Mouse (Mus musculus) midbrain, embryonic 10.5 days (tissue): ENCODE results near the gene Olfr643. TPM values are rescaled to one million over a fixed set of nuclear protein-coding genes. Genes with fewer than 3 reads are reported as not detected.

Experiments used
- DNase-seq: peaks from one replicate; pipeline ENCODE4 v3.0.0-alpha.2; 2017; ENCODE audit warnings: low spot score
- H3K27ac ChIP-seq: fragments of 300-500 bp; sonication (generic); replicated peaks from 2 replicates; pipeline ENCODE4 v1.5.1; 2016; ENCODE audit warnings: mild to moderate bottlenecking
- H3K27me3 ChIP-seq: fragments of 300-500 bp; sonication (generic); 2 replicates; pipeline ENCODE4 v1.6.1; 2016; ENCODE audit warnings: low read depth, mild to moderate bottlenecking; ENCODE audit not compliant: poor library complexity, severe bottlenecking
- H3K36me3 ChIP-seq: fragments of 300-500 bp; sonication (generic); 2 replicates; pipeline ENCODE4 v1.6.1; 2016; ENCODE audit warnings: mild to moderate bottlenecking, moderate library complexity
- H3K4me1 ChIP-seq: fragments of 300-500 bp; sonication (generic); 2 replicates; pipeline ENCODE4 v1.6.1; 2016
- H3K4me3 ChIP-seq: fragments of 300-500 bp; sonication (generic); 2 replicates; pipeline ENCODE4 v1.5.1; 2016; ENCODE audit warnings: mild to moderate bottlenecking, moderate library complexity
- H3K9me3 ChIP-seq: fragments of 300-500 bp; sonication (generic); replicated peaks from 2 replicates; pipeline ENCODE4 v1.6.1; 2016; ENCODE audit warnings: mild to moderate bottlenecking
- WGBS: fragments of 180-500 bp; shearing (Covaris S2); methylation state at CpG from one replicate; pipeline ENCODE4 v1.1.7; 2016; 5-methylcytosine and 5-hydroxymethylcytosine counted together
- polyA plus RNA-seq: library from polyadenylated mRNA; unstranded; fragments of >200 nt; fragmentation: Nextera tagmentation; extraction: Ambion mirVana; gene quantifications from 2 replicates; pipeline ENCODE4 v1.2.1, GENCODE M21; 2016

Olfr643 gene
- polyA plus RNA-seq, 1 experiment from 2014 or later, result not detected

DNA sequence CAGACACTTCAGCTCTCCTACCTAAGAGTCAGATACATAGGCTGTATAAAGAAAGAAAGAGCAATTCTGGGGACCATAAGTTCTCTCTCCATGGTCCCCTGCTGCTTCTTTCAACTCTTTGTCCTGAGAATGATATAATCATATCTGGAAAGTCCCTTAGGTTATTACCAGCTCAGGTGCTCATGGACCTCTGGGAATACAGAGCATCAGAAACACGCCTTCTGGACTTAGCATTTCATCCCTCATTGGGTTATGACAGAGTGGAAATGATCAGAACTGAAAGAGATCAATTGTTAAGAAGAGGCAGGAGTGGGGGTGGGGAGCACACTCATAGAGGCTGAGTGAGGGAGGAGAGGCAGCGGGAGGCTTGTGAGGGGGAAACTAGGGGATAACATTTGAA lies 65.4 kb downstream of the Olfr643 start, which contains the start of gene Olfr644:
Gene Olfr644 (minus strand): TSS at position 101 of the 400 bp plus-strand sequence.
- H3K36me3 ChIP-seq, result no peaks in the 10 kb centered on the region

DNA sequence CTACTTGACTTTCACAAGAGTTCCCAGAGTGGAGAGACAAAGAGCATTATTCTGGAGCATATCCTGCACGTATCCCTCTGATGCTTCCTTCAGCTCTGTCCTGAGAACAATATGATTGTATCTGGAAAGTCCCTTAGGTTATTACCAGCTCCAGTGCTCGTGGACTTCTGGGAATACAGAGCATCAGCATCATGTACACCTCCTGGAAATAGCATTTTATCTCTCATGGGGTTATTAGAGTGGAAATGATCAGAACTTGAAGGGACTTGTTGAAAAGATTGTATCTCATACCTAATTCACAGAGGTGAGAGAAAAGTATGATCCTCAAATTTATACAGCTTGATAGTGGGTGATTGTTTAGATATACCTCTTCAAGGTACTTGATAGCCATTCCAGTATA lies 75.9 kb downstream of the Olfr643 start, which contains the start of gene 4930516K23Rik:
Gene 4930516K23Rik (minus strand): TSS at position 101 of the 400 bp plus-strand sequence.
- Histone ChIP-seq H3K27me3 (no peaks in the 10 kb centered on the region), H3K4me1 (no peaks in the 10 kb centered on the region), H3K27ac (no peak within 1 kb of the TSS), H3K36me3 (no peaks in the 10 kb centered on the region), H3K9me3 (no peaks in the 10 kb centered on the region), H3K4me3 (no peak within 1 kb of the TSS)
- 58% methylated on average over 2 of the region's 2 CpGs for WGBS
- no peak for DNase-seq

More for the DNA sequence above, 65.4 kb downstream of the Olfr643 start, which contains the start of gene Olfr644:
- Histone ChIP-seq H3K4me1 (no peaks in the 10 kb centered on the region), H3K4me3 (no peak within 1 kb of the TSS), H3K27me3 (no peaks in the 10 kb centered on the region), H3K27ac (no peak within 1 kb of the TSS), H3K9me3 (no peaks in the 10 kb centered on the region; the same call in 1 of the 2 replicates)
- no peak for DNase-seq
- WGBS, result 77% methylated on average over 2 of the region's 2 CpGs

DNA sequence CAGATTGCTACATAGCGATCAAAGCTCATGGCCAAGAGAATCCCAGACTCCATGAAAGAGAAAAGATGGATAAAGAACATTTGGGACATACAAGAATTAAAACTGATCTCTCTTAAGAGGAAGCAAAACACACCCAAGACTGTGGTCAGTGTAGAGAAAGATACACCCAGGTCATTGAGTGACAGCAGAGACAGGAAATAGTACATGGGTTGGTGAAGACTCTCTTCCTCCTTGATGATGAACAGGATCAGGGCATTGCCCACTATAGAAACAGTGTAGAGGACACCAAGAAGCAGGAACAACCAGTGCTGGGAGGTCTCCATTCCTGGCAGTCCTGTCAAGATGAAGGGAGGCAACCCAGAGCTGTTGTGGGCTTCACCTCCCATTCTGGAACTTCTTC lies 78.0 kb downstream of the Olfr643 start:
- no peaks in the 10 kb centered on the region for H3K4me1 ChIP-seq
- WGBS, result 97% methylated on average over 1 of the region's 1 CpGs
- H3K4me3 ChIP-seq, result no peak overlapping the region
- no peaks in the 10 kb centered on the region; the same call in 1 of the 2 replicates for H3K9me3 ChIP-seq
- H3K36me3 ChIP-seq, result no peaks in the 10 kb centered on the region
- H3K27me3 ChIP-seq, result no peaks in the 10 kb centered on the region
- H3K27ac ChIP-seq, result no peak overlapping the region
- DNase-seq, result no peak

DNA sequence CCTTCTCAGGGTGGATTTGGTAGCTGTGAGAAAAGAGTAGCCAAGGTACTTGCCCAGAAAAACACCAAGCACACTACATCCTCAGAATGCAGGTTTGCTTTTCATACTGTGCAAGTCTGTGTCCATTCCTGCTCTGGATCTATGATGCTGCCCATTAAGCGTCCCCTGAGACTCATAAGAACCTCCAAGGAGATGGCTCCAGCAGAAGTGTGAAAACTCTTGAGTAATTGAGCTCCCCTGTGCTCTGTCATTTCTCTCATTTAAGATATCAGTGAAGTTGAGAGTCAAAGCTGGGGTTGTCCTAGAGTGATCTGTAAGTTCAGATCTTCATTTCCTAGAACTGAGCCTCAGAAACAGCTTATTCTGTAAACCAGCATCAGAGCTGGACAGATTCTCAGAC lies 84.6 kb downstream of the Olfr643 start, which contains the start of gene Olfr642:
Gene Olfr642 (minus strand): TSS at position 101 of the 400 bp plus-strand sequence.
- DNase-seq, result no peak
- H3K27ac ChIP-seq, result no peak within 1 kb of the TSS
- WGBS, result 83% methylated on average over 1 of the region's 1 CpGs
- H3K4me1 ChIP-seq, result no peaks in the 10 kb centered on the region
- no peak within 1 kb of the TSS for H3K4me3 ChIP-seq
- no peaks in the 10 kb centered on the region for H3K27me3 ChIP-seq
- H3K9me3 ChIP-seq, result no peaks in the 10 kb centered on the region; the same call in 1 of the 2 replicates
- H3K36me3 ChIP-seq, result no peaks in the 10 kb centered on the region

DNA sequence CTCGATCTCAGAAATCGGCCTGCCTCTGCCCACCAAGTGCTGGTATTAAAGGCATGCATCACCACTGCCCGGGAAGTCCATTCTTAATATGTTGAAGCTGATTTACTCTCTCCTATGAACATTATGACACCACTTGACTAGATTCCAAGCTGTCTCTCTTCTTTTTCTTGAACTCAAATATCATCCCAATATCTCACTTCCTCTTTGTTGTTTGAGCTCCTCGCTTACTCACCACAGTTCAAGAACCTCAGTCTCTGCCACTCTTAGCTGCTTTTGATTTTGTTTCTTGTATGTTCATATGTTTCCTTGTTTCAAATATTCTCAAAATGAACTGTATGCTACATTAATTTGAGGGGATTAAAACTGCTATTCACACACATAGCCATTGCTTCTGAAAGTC lies 86.5 kb downstream of the Olfr643 start:
- 94% methylated on average over 4 of the region's 4 CpGs for WGBS
- H3K4me3 ChIP-seq, result no peak overlapping the region
- no peaks in the 10 kb centered on the region for H3K36me3 ChIP-seq
- no peak overlapping the region for H3K27ac ChIP-seq
- H3K9me3 ChIP-seq, result no peaks in the 10 kb centered on the region; the same call in 1 of the 2 replicates
- DNase-seq, result no peak
- H3K27me3 ChIP-seq, result no peaks in the 10 kb centered on the region
- H3K4me1 ChIP-seq, result no peaks in the 10 kb centered on the region

DNA sequence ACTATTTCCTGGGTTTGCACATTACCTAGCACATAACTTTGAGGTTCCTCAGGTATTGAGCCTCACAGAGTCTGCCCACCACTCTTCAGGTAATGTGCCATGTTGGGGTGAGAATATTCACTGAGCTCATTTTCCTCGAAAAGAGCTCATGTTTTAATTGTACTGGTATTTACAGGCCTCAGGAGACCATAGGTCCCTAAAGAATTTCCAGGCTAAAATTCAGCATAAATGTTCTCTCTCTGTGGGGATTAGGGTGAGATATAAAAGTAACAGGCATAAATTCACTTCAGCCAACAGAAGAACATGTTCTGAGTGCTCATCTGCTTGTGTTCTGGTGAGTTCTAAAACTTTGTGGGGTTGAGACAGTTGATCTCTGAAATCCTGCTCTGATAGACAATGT lies 102.1 kb downstream of the Olfr643 start, which contains the start of gene Olfr641:
Gene Olfr641 (plus strand): TSS at position 301 of the 400 bp plus-strand sequence.
- DNase-seq, result no peak
- no peak within 1 kb of the TSS for H3K27ac ChIP-seq
- WGBS, result 74% methylated on average over 1 of the region's 1 CpGs
- no peaks in the 10 kb centered on the region for H3K36me3 ChIP-seq
- H3K4me1 ChIP-seq, result no peaks in the 10 kb centered on the region
- no peak within 1 kb of the TSS for H3K4me3 ChIP-seq
- H3K27me3 ChIP-seq, result no peaks in the 10 kb centered on the region
- H3K9me3 ChIP-seq, result no peaks in the 10 kb centered on the region

DNA sequence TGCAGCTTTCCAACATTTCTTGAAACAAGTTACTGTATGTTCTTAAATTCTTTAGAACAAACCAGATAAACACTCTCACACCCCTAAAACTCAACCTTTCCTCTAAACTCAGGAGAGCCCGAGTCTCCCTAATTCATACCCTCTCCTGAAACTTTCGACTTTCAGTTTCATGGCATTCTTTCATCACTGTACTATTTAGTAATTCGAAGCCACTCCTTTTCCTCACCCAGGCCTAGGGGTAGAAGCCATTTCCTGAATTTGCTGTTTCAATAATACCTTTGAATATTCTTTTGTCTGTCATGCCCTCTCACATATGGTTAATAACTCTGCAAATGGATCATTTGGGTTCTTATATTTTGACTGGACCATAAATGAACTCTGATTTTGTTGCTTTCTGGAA lies 110.2 kb downstream of the Olfr643 start:
- H3K9me3 ChIP-seq, result no peaks in the 10 kb centered on the region
- DNase-seq, result no peak
- no peaks in the 10 kb centered on the region for H3K36me3 ChIP-seq
- H3K4me3 ChIP-seq, result no peak overlapping the region
- no peak overlapping the region for H3K27ac ChIP-seq
- 85% methylated on average over 3 of the region's 3 CpGs for WGBS
- H3K27me3 ChIP-seq, result no peaks in the 10 kb centered on the region
- no peaks in the 10 kb centered on the region for H3K4me1 ChIP-seq

DNA sequence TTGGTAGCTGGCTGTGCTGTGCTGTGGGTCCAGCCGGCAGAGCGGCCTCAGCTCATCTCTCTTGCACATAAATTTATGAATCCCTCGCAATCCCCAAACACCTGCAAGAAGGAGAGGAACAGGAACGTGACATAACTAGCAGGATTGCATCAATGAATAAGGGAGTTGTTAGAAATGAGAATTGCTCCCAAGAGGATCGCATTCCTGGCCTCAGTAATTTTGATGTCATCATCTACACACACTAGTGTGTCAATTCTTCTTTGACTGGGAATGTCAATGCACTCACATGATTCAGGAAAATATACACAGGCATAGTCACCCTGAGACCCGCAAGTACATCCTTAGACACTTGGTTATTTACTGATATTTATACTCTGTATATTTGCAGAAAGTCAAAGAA lies 111.7 kb downstream of the Olfr643 start, which contains the start of gene Olfr640:
Gene Olfr640 (minus strand): TSS at position 101 of the 400 bp plus-strand sequence.
- no peak for DNase-seq
- no peaks in the 10 kb centered on the region for H3K9me3 ChIP-seq
- no peak within 1 kb of the TSS for H3K27ac ChIP-seq
- no peak within 1 kb of the TSS for H3K4me3 ChIP-seq
- H3K4me1 ChIP-seq, result no peaks in the 10 kb centered on the region
- no peaks in the 10 kb centered on the region for H3K36me3 ChIP-seq
- H3K27me3 ChIP-seq, result no peaks in the 10 kb centered on the region
- WGBS, result 83% methylated on average over 6 of the region's 6 CpGs

DNA sequence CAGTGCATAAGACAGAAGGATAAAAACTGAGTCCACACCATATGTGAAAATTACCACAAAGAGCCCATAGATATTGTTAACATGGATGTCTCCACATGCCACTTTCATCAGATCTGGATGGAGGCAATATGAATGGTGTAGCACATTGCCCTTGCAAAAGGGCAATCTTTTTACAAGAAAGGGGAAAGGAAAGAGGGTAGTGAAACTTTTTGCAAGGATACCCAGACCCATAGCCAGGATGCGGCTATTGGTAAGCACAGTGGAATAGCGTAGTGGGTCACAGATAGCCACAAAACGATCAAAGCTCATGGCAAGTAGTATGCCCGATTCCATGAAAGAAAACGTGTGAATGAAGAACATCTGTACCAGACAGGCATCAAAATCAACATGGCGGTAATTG lies 115.6 kb downstream of the Olfr643 start:
- 95% methylated on average over 6 of the region's 6 CpGs for WGBS
- H3K36me3 ChIP-seq, result no peaks in the 10 kb centered on the region
- no peak overlapping the region for H3K27ac ChIP-seq
- DNase-seq, result no peak
- H3K4me3 ChIP-seq, result no peak overlapping the region
- no peaks in the 10 kb centered on the region for H3K27me3 ChIP-seq
- H3K9me3 ChIP-seq, result no peaks in the 10 kb centered on the region
- H3K4me1 ChIP-seq, result no peaks in the 10 kb centered on the region

DNA sequence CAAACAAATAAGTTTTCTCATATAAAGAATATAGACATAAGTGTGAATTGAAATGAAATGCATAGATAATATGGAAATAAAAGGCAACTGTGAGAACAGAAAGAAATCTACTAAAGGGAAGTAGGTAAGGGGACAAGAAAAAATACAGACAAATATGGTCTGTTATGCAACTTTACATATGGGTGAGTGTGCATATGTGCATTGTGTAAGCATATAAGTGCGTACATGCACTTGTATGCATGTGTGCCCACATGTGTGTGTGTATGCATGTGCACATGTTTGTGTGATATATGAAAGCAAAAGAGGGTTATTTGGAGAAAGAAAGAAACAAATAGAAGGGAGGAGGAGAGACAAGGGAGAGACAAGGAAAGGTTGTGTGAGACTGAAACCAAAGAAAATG lies 118.3 kb downstream of the Olfr643 start:
- Histone ChIP-seq H3K27ac (no peak overlapping the region), H3K4me1 (no peaks in the 10 kb centered on the region), H3K27me3 (no peaks in the 10 kb centered on the region), H3K4me3 (no peak overlapping the region), H3K9me3 (no peaks in the 10 kb centered on the region), H3K36me3 (no peaks in the 10 kb centered on the region)
- DNase-seq, result no peak
- WGBS, result 97% methylated on average over 1 of the region's 1 CpGs

DNA sequence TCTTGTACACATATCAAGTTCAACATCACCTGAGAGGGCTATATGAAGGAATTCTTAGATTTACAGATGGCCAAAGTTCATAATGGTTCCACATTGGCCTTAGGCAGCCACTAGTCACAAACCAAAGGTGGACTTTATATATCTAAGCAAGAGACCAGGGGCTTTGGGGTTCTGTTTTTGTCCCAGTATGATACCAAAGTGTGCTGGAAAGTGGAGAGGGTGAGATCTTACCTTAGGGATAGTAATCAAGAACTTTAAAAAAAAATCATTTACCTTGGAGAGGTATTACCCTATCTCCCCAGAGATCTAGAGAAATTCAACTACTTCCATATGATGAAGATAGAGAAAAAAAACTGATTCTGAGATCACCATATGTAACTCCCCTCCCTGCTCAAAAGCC lies 120.0 kb downstream of the Olfr643 start, which contains the start of gene Olfr639:
Gene Olfr639 (minus strand): TSS at position 101 of the 400 bp plus-strand sequence.
- no peaks in the 10 kb centered on the region for H3K9me3 ChIP-seq
- H3K27me3 ChIP-seq, result no peaks in the 10 kb centered on the region
- H3K4me1 ChIP-seq, result no peaks in the 10 kb centered on the region
- no peaks in the 10 kb centered on the region for H3K36me3 ChIP-seq
- no peak for DNase-seq
- H3K27ac ChIP-seq, result no peak within 1 kb of the TSS
- H3K4me3 ChIP-seq, result no peak within 1 kb of the TSS

DNA sequence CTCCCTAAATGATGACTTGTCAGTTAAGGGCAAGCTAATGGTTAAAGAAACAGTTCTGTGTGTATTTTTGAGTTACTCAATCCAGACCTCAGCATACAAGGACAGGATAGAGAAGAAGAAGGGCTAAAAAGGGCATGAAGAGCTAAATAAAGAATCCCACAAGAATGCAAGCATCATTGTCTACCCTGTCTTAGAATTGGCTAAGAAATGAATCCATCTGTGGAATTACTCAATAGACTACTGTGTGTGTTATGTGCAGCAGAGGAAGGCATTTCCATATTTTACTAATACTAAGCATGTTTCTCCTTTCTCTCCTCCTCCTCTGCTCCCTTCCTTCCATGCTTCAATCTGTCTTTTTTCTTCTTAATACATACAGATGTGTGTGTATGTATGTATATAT lies 138.1 kb downstream of the Olfr643 start:
- Histone ChIP-seq H3K4me3 (no peak overlapping the region), H3K36me3 (no peaks in the 10 kb centered on the region), H3K9me3 (no peaks in the 10 kb centered on the region), H3K4me1 (no peaks in the 10 kb centered on the region), H3K27ac (no peak overlapping the region), H3K27me3 (no peaks in the 10 kb centered on the region)
- no peak for DNase-seq

DNA sequence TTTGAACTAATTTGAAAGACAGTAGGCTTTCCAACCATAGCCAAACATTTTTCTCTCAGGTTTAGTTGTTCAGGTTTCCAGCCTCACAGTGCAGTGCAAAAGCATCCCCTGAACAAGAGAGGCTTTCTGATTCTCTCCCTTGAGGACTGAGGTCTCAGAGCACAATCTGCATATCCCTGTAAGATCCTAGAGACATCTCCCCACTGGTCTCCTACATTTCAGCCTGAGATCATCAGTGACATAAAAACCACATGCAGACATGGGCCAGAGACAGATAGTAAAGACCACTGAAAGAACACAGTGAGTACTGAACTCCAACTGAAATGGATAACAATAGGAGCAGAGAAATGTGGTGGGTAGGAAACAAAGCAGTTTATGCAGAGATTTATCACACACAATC lies 138.8 kb downstream of the Olfr643 start, which contains the start of gene Olfr638:
Gene Olfr638 (plus strand): TSS at position 301 of the 400 bp plus-strand sequence.
- Histone ChIP-seq H3K9me3 (no peaks in the 10 kb centered on the region), H3K36me3 (no peaks in the 10 kb centered on the region), H3K4me1 (no peaks in the 10 kb centered on the region), H3K27ac (no peak within 1 kb of the TSS), H3K27me3 (no peaks in the 10 kb centered on the region), H3K4me3 (no peak within 1 kb of the TSS)
- no peak for DNase-seq
